Mouse (Mus musculus) yolk sac, embryonic 10.5 days (tissue): ENCODE measurements around the gene Col4a1.

ENCODE experiments used
- DNase-seq: peaks from one replicate; pipeline ENCODE4 v3.0.0-alpha.2; 2017; ENCODE audit warnings: low spot score

The Col4a1 gene

GRCm38 (mm10) chr8:11265971-11266370 lies 46.7 kb downstream of the Col4a1 start:
- DNase-seq, result no peak

- no peak for DNase-seq
These were observed 48.8 kb downstream of the Col4a1 start for GRCm38 (mm10) chr8:11263848-11264247.

- no peak for DNase-seq
These were observed 50.4 kb downstream of the Col4a1 start for GRCm38 (mm10) chr8:11262031-11262735.

- peak; percentile 61 for DNase-seq
These were observed 52.6 kb downstream of the Col4a1 start for GRCm38 (mm10) chr8:11259832-11260615.

- no peak for DNase-seq
These were observed 54.0 kb downstream of the Col4a1 start for GRCm38 (mm10) chr8:11258517-11259136.

GRCm38 (mm10) chr8:11257079-11258017 lies 55.3 kb downstream of the Col4a1 start:
- no peak for DNase-seq

- DNase-seq, result no peak
These were observed 56.2 kb downstream of the Col4a1 start for GRCm38 (mm10) chr8:11256405-11256804.

- DNase-seq, result no peak
These were observed 56.9 kb downstream of the Col4a1 start for GRCm38 (mm10) chr8:11255680-11256079.

- DNase-seq, result peak; percentile 64
These were observed 57.6 kb downstream of the Col4a1 start for GRCm38 (mm10) chr8:11254914-11255530.

GRCm38 (mm10) chr8:11254510-11254909 lies 58.1 kb downstream of the Col4a1 start:
- no peak for DNase-seq

- peak; percentile 75 for DNase-seq
These were observed 59.1 kb downstream of the Col4a1 start for GRCm38 (mm10) chr8:11253556-11253955.

GRCm38 (mm10) chr8:11253041-11253440 lies 59.6 kb downstream of the Col4a1 start:
- DNase-seq, result no peak

GRCm38 (mm10) chr8:11252235-11252774 lies 60.3 kb downstream of the Col4a1 start:
- DNase-seq, result no peak

GRCm38 (mm10) chr8:11250149-11250548 lies 62.5 kb downstream of the Col4a1 start:
- DNase-seq, result no peak

GRCm38 (mm10) chr8:11249541-11250058 lies 63.0 kb downstream of the Col4a1 start:
- DNase-seq, result no peak

- DNase-seq, result no peak
These were observed 63.9 kb downstream of the Col4a1 start for GRCm38 (mm10) chr8:11248712-11249111.

- DNase-seq, result no peak
These were observed 71.1 kb downstream of the Col4a1 start for GRCm38 (mm10) chr8:11241488-11241887.

GRCm38 (mm10) chr8:11234879-11235210 lies 77.8 kb downstream of the Col4a1 start:
- no peak for DNase-seq

- DNase-seq, result peak; percentile 79
These were observed 78.3 kb downstream of the Col4a1 start for GRCm38 (mm10) chr8:11234151-11234878.

GRCm38 (mm10) chr8:11233009-11233408 lies 79.6 kb downstream of the Col4a1 start:
- DNase-seq, result no peak
